Mouse (Mus musculus) lung, postnatal 0 days (tissue): ENCODE measurements around the gene 1700001P01Rik.

Experiments used
- CTCF ChIP-seq: IDR thresholded peaks from 2 replicates; pipeline ENCODE4 v1.5.1; 2016; ENCODE audit warnings: antibody characterized with exemption, mild to moderate bottlenecking
- EP300 ChIP-seq: IDR thresholded peaks from 2 replicates; pipeline ENCODE4 v1.6.1; 2016; ENCODE audit warnings: antibody characterized with exemption, mild to moderate bottlenecking, control low read depth

DNA sequence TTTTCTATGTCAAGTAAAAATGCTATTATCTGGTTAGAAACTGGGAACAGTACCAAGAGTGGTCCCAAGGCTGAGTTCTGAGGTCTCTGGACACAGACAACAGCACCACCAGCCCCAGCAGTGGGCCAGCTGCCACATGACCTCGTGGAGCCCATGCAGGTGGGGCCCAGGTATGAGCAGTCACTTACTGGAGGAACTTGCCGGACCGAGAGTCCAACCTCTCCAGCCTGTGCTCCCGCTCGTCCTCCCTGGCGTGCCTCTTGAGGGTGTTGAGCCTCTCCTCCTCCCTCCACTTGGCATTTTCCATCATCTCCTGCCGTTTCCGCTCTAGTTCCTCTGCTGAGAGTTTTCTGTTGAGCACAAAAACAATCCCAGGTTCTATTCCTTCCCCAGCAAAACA is 27.9 kb downstream of the 1700001P01Rik start:
- TF ChIP-seq CTCF (no peak), EP300 (no peak)
